Mouse (Mus musculus) right cerebral cortex, postnatal 36 days (tissue): ENCODE data around the gene Tmem251.

Experiments
- DNase-seq, 2 experiments: peaks; one replicate each; pipeline ENCODE4 v3.0.0; 2022; ENCODE audit warnings: low spot score in 2 of 2, mixed read lengths in 1 of 2

Gene Tmem251

GRCm38 (mm10) chr12:102743589-102744574, at the start of gene Tmem251, which contains the start of gene Moap1:
Gene Tmem251, plus strand, starts transcription at chr12:102743762.
Gene Moap1, minus strand, starts transcription at chr12:102743661.
- DNase-seq: peak; percentile 89 to 91

- peak; percentile 85 to 88 for DNase-seq
These were observed 48.0 kb upstream of the Tmem251 start for GRCm38 (mm10) chr12:102695369-102696239.

- no peak for DNase-seq
These were observed 46.8 kb upstream of the Tmem251 start for GRCm38 (mm10) chr12:102696635-102697354.

- DNase-seq: no peak
These were observed 46.2 kb upstream of the Tmem251 start for GRCm38 (mm10) chr12:102697381-102697780.

GRCm38 (mm10) chr12:102698089-102698684, 45.4 kb upstream of the Tmem251 start:
- DNase-seq: no peak

- no peak for DNase-seq
These were observed 44.4 kb upstream of the Tmem251 start for GRCm38 (mm10) chr12:102699156-102699555.

GRCm38 (mm10) chr12:102700453-102700852, 43.1 kb upstream of the Tmem251 start:
- DNase-seq: no peak

GRCm38 (mm10) chr12:102701691-102702207, 41.8 kb upstream of the Tmem251 start:
- no peak for DNase-seq

GRCm38 (mm10) chr12:102702356-102703110, 41.0 kb upstream of the Tmem251 start:
- peak; percentile 56 to 62 for DNase-seq

- no peak for DNase-seq
These were observed 40.5 kb upstream of the Tmem251 start for GRCm38 (mm10) chr12:102703111-102703412.

- DNase-seq: no peak
These were observed 40.1 kb upstream of the Tmem251 start for GRCm38 (mm10) chr12:102703441-102703840.

GRCm38 (mm10) chr12:102703921-102704408, 39.6 kb upstream of the Tmem251 start:
- no peak for DNase-seq

GRCm38 (mm10) chr12:102704457-102705198, 38.9 kb upstream of the Tmem251 start, which contains the start of gene Itpk1:
Gene Itpk1, minus strand, starts transcription at chr12:102704930.
- DNase-seq: peak in 1 of 2 experiments; percentile 42

GRCm38 (mm10) chr12:102705216-102705871, 38.2 kb upstream of the Tmem251 start:
- DNase-seq: peak; percentile 79 to 82

- no peak for DNase-seq
These were observed 37.5 kb upstream of the Tmem251 start for GRCm38 (mm10) chr12:102705906-102706640.

- no peak for DNase-seq
These were observed 36.6 kb upstream of the Tmem251 start for GRCm38 (mm10) chr12:102706833-102707463.

GRCm38 (mm10) chr12:102708220-102708619, 35.3 kb upstream of the Tmem251 start:
- DNase-seq: no peak
